Mouse (Mus musculus) right cerebral cortex, postnatal 25 days (tissue): ENCODE results near the gene Gmnn.

ENCODE experiments used
- DNase-seq: peaks from one replicate; pipeline ENCODE4 v3.0.0; 2022

Gene Gmnn

GRCm38 (mm10) chr13:24702128-24702527, 59.6 kb downstream of the Gmnn start:
- no peak for DNase-seq
